Mouse (Mus musculus): ENCODE data around the gene Ankrd36. TPM values are rescaled to one million over a fixed set of nuclear protein-coding genes. Genes with fewer than 3 reads are reported as not detected.

Ankrd36 gene
- total RNA-seq, 2 experiments from 2014 or later = not detected

- intact Hi-C loops (cut with DNase I) = loop anchor here (5.0 kb wide), 3 partner anchors 63 to 333 kb away; partner anchors contain the start of gene Ccdc117
- DNase-seq = no peak
Observed at GRCm38 (mm10) chr11:5625101-5625500, 55.6 kb downstream of the Ankrd36 start.

- intact Hi-C loops (cut with DNase I) = loop anchor here (1.0 to 5.0 kb wide), 4 partner anchors 67 to 337 kb away; partner anchors contain the start of gene Ccdc117
- DNase-seq = peak; percentile 84 to 90
Observed at GRCm38 (mm10) chr11:5629033-5629432, 59.5 kb downstream of the Ankrd36 start.

- DNase-seq = no peak
- intact Hi-C loops (cut with DNase I) = no loop called here
Observed at GRCm38 (mm10) chr11:5643085-5643484, 73.6 kb downstream of the Ankrd36 start.

- intact Hi-C loops (cut with DNase I) = no loop called here
- peak in 1 of 2 experiments; percentile 4 for DNase-seq
Observed at GRCm38 (mm10) chr11:5650321-5650720, 80.8 kb downstream of the Ankrd36 start.

GRCm38 (mm10) chr11:5682541-5682940, 113.1 kb downstream of the Ankrd36 start:
- peak in 1 of 2 experiments; percentile 9 for DNase-seq
- intact Hi-C loops (cut with DNase I) = no loop called here

GRCm38 (mm10) chr11:5684283-5684682, 114.8 kb downstream of the Ankrd36 start:
- intact Hi-C loops (cut with DNase I) = no loop called here

GRCm38 (mm10) chr11:5691775-5692174, 122.3 kb downstream of the Ankrd36 start:
- DNase-seq = peak; percentile 44 to 67
- intact Hi-C loops (cut with DNase I) = loop anchor here (2.0 to 5.0 kb wide), 2 partner anchors 207 to 399 kb away; no protein-coding TSS in a partner anchor

More at GRCm38 (mm10) chr11:5684283-5684682, 114.8 kb downstream of the Ankrd36 start:
- DNase-seq = no peak

GRCm38 (mm10) chr11:5700808-5701207, 131.3 kb downstream of the Ankrd36 start:
- no peak for DNase-seq
- intact Hi-C loops (cut with DNase I) = no loop called here

GRCm38 (mm10) chr11:5701300-5701699, 131.8 kb downstream of the Ankrd36 start:
- intact Hi-C loops (cut with DNase I) = no loop called here
- no peak for DNase-seq

- intact Hi-C loops (cut with DNase I) = no loop called here
- no peak for DNase-seq
Observed at GRCm38 (mm10) chr11:5701821-5702220, 132.3 kb downstream of the Ankrd36 start.

GRCm38 (mm10) chr11:5702271-5702956, 132.9 kb downstream of the Ankrd36 start:
- no peak for DNase-seq
- intact Hi-C loops (cut with DNase I) = no loop called here

GRCm38 (mm10) chr11:5702957-5703332, 133.5 kb downstream of the Ankrd36 start:
- intact Hi-C loops (cut with DNase I) = no loop called here

GRCm38 (mm10) chr11:5703341-5703740, 133.9 kb downstream of the Ankrd36 start:
- no peak for DNase-seq
- intact Hi-C loops (cut with DNase I) = no loop called here

More at GRCm38 (mm10) chr11:5702957-5703332, 133.5 kb downstream of the Ankrd36 start:
- DNase-seq = no peak

GRCm38 (mm10) chr11:5705972-5706371, 136.5 kb downstream of the Ankrd36 start:
- intact Hi-C loops (cut with DNase I) = no loop called here
- DNase-seq = no peak

GRCm38 (mm10) chr11:5706874-5707529, 137.5 kb downstream of the Ankrd36 start:
- DNase-seq = no peak

GRCm38 (mm10) chr11:5707530-5708353, 138.3 kb downstream of the Ankrd36 start:
- peak; percentile 94 to 95 for DNase-seq
- intact Hi-C loops (cut with DNase I) = no loop called here

More at GRCm38 (mm10) chr11:5706874-5707529, 137.5 kb downstream of the Ankrd36 start:
- intact Hi-C loops (cut with DNase I) = no loop called here

GRCm38 (mm10) chr11:5715179-5715578, 145.7 kb downstream of the Ankrd36 start:
- DNase-seq = no peak
- intact Hi-C loops (cut with DNase I) = loop anchor here (5.0 kb wide), 1 partner anchor 172 kb away; no protein-coding TSS in a partner anchor

- no peak for DNase-seq
- intact Hi-C loops (cut with DNase I) = loop anchor here (5.0 kb wide), 1 partner anchor 172 kb away; no protein-coding TSS in a partner anchor
Observed at GRCm38 (mm10) chr11:5715630-5716105, 146.2 kb downstream of the Ankrd36 start, which contains the start of gene Mrps24. Mrps24 (minus strand) TSS chr11:5715680.

- intact Hi-C loops (cut with DNase I) = loop anchor here (5.0 kb wide), 1 partner anchor 171 kb away; no protein-coding TSS in a partner anchor
- DNase-seq = no peak
Observed at GRCm38 (mm10) chr11:5716246-5716645, 146.8 kb downstream of the Ankrd36 start.
